Mouse (Mus musculus): ENCODE results near the gene Lcmt2.

Gene Lcmt2

DNA sequence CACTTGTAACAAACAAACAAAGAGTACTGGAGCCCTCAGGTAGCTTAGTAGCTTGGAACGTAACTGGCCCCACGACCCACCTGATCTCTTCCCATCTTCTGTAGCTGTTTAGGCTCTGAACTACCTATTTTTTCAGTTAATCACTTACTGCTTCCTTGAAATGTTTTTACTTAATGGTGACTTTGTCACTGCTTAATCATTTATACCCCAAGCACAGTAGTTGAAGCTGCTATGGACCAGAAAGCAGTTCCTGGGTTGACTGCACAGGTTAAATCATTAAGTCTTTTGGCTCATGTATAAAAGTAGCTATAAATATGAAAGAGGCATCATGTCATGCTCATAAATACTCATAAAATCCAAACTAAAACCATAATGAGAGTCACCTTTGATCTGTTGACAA, 25.0 kb downstream of the Lcmt2 start:
- DNase-seq (ENCODE audit: low read depth, low spot score): no peak

DNA sequence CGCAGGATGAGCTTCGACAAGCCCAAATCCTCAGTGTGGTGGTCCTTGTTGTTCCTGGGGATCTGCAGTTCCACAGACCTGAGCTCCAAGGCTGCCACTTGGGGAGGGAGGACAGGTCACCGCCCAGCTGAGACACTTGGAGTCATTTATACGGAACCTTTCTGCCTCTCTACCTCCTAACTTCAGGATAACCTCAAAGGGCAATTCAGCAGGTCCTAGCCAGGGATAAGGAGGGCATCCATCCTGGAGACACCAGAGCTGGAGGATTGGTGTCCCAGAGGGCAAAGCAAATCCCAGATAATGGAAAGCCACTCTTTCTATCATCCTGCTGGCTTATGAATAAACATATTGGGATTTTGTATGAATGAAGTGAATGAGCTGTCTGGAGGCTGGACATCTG, 30.8 kb downstream of the Lcmt2 start, which contains the start of gene Tgm7:
Gene Tgm7 (minus strand): TSS at position 101 of the 400 bp plus-strand sequence.
- no peak for DNase-seq (ENCODE audit: low read depth, low spot score)

DNA sequence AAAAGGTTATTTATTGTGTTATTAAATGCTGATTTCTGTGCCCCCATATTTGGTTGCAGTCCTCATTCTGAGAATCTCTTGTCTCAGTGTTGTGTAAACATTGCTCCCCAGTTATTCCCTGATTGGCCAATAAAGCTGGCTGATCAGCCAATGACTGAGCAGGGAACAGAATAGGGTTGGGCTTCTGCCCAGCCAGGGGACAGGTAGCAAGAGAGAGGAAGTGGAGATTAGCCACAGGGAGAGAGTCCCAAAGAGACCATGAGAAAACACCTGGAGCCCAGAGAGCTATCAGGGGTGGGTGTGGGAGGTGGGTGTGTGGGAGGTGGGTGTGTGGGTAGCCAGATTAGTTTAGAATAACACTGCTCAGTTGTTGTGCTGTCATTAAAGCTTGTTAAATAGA, 34.5 kb downstream of the Lcmt2 start:
- peak; percentile 10 for DNase-seq (ENCODE audit: low read depth, low spot score)

DNA sequence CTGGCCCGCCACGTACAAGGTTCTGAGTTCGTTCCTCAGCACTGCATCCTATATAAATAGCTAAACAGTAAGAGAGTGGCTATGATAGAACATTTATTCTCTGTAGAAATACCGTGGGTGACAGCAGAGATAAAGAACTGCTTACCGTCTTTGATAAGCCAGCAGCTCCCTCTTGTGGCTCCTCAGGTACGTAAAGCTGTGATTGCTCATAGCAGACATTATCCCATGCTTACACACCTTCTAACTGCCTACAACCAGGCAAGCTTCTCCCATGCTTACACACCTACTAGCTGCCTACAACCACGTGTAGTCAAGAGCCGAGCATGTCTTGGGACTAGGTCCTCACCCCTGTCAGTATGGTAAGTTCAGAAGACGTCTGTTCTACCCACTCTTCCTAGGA, 38.4 kb downstream of the Lcmt2 start:
- peak; percentile 67 for DNase-seq (ENCODE audit: low read depth, low spot score)

DNA sequence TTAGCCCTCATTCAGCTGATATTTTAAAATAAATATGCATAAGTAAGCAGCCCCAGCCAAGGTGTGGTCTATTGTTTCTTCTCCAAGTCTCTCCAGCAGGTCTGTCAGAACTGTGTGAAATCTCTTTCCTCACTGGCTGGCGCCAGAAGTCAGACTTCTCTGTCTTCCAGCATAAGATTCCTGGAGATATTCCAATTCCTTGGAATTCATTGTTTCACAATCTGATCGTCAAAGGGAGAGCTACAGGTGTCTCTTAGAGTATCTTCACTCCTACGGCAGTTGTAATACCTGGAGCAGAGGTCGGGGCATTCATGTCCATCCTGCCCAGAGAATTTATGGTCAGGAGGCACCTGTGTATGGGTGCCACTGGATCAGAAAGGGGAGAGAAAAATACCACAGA, 50.7 kb downstream of the Lcmt2 start:
- no peak for DNase-seq (ENCODE audit: low read depth, low spot score)

DNA sequence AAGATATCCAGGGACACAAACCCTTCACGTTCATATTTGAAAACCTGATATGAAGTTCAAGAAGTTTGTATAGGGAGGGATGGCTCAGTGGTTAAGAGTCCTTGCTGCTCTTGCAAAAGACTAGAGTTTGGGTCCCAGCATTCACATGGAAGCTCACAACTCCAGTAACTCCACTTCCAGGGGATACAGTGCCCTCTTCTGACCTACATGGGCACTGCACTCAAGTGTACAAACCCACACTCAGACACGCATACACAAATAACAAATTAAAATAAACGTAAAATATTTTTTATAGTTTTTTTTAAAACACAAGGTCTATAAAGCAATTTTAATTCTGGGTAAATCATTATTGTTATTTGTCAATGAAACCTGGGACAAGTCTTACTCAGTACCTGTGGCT, 51.9 kb downstream of the Lcmt2 start:
- peak; percentile 52 for DNase-seq (ENCODE audit: low read depth, low spot score)

DNA sequence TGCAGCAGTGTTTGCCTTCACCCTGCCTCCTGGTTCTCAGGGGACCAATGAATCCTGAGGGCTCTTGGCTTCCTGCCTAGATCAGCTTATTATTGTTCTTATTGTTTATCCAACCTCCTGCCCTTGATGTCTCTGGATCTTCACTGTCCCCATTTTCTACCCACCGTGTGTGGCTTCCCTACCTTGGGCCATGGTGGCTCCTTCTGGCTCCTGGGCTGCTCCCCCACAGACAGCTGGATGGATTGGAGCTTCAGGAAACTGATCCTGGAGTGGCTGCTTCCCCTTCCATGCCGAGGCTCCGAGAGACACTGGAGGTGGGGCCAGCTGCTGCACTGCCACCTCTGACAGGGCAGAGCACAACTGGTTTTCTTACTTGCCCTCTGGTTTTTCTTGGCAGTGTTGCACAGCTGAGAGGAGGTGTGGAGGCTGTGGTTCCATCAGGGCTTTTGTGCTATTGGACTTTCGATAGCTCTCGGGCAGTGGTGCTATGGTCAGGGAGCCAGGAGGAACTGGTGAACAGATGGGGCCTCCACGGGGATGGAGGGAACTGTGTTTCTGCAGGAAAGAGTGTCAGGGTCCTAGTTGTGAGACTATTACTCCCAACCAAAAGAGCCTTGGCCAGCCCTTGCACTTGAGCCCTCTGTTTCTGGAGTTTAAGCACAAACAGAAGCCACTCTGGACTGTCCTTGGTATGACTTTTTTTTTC, 54.8 kb downstream of the Lcmt2 start, which contains the start of gene Tgm5:
Gene Tgm5 (minus strand): TSS at position 362 of the 706 bp plus-strand sequence.
- no peak for DNase-seq (ENCODE audit: low read depth, low spot score)

DNA sequence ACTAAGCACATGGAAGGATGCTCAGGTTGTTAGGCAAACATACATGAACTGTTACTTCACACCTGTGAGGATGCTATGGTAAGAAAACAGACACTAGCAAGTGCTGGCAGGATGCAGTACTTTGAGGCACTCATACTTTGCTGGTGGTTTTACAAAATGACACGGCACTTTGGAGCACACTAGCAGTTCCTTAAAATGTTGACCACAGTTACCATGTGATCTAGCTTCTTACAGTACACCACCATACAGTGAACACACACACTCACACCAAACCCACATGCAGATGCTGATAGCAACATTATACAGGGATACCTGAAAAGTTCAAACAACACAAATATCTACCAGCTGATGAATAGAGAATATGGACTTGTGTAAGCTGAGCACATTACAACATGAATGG, 57.8 kb downstream of the Lcmt2 start:
- no peak for DNase-seq (ENCODE audit: low read depth, low spot score)

Data from R1 (cell line).